Mouse (Mus musculus): ENCODE measurements at regions not wholly inside any gene's neighbourhood (a gene's known extent, or its start where the extent isn't known, plus 50 kb on each side); places are given as distances from the start of the nearest gene placed in this dataset.

- peak; percentile 3 for DNase-seq
Measured at GRCm38 (mm10) chr16:8117543-8118167, 307.3 kb downstream of the Tmem114 start.

DNA sequence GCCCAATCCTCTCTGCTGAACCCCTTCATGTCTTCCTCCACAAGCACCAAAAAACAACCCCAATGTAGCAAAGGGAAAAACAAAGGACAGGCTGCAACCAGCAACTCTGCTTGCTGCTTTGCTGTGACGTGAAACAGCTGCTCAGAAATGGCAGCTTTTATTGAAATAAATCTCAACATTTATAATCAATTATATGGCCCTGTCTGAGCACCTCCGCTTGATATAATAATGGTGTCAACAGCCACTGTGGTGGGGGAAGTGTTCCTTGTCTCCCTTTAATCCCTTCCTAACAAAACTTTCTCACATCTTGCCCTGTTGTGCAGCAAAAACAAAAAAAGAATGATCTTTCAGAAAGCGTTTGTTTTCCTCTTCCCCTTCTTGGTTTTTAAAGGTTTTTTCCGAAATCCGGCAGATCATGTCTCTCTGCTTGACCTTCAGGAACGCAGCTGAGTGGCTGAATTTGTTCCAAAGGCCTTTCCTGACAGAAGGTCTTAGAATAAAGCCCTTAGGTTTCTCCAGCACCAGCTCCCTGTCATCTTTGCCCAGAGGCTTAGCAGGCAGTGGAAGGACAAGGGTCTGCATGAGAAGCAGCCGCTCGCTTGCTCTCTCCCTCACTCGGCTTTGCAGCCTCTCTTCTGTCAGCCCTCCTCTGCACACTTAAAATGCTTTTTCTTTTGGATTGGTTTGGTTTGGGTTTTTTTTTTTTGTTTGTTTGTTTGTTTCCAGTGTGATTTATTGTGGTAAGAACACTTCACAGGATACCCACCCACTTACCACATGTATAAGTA lies 313.4 kb downstream of the Tmem114 start:
- no peak for DNase-seq

DNA sequence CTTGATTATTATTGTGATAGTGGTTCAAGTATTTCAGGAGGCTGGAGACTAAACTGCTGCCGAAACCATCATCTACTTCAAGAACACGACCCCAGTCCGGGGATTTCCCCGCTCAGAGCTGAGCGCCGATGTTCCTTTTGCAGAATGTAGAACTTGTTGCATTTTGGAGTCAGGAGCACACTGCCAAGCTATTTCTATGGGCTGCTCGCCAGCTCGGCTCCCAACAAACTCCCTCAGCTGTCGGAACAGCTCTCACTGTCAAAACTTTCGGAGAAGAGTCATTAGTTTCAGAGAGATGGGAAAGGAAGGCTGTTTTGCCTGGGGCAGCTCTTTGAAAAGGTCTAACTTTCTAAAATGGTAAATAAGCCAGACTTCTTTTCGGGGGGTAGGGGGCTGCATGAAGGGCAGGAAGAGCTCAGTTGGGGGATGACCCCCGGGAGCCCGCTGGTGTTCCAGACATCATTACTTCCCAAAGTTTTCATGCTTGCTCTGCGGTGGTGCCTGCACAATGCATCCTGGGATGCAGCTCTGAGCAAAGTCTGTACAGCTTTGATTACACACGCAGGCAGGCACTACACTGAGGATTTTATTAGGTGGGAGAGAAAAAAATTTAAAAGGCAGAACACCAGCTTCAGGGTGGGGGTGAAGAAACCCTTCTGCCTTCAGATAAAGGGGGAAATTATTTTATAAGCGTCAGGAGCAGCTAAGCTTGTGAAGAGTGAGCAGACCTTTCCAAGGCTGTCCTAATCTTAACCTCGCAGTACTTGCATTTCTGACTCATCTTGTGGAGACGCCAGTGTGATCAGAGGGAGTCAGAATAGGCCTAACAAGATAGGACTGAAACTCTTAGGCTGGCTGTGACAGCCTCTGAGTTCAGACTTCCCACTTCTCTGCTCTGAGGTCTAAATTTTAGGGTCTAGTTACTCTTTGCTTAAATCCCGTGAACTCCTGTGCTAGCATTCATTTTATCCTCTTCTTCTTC lies 316.5 kb downstream of the Tmem114 start:
- DNase-seq: peak; percentile 40

DNA sequence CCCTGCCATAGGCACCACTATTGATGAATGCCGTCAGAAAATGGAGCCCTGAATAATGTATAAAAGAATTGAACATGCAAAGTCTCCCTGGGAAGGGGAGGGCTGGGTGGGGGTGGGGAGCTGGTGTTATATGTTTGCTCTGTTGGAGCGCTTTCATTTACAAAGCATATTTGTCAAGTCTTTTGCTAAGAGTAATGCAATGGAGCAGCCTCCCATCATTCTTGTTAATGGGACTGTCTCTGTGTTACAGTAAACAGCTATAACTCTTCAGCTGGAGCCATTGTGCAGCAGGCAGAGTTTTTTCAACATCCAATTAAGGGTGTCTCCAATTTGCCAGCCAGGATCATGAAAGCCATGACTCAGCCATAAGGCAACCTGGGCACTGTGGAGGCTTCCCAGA lies 345.9 kb downstream of the Tmem114 start:
- DNase-seq: no peak

- no peak for DNase-seq
Measured at GRCm38 (mm10) chr16:8078461-8078860, 346.5 kb downstream of the Tmem114 start.

DNA sequence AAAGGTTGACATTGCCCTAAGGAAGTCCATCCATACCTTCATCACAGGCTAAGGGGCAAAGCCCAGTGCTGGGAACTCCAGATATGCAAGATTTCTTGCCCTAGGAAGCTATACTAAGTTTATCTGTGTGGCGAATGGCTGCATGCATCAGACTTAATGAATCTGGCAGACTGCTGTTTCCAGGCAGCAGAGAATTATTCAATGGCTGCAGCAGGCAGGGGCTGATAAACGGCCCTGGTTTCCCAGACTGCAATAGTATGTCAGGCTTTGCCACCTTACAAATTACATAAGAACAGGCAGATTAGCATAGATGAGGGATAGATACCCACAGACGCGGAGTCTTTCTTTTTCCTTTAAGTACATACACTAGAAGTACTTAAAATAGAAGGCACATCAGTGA lies 350.2 kb downstream of the Tmem114 start:
- no peak for DNase-seq

GRCm38 (mm10) chr16:8053936-8054335 lies 371.0 kb downstream of the Tmem114 start:
- no peak for DNase-seq

- peak; percentile 88 for DNase-seq
Measured at GRCm38 (mm10) chr16:8008966-8009365, 416.0 kb downstream of the Tmem114 start.

DNA sequence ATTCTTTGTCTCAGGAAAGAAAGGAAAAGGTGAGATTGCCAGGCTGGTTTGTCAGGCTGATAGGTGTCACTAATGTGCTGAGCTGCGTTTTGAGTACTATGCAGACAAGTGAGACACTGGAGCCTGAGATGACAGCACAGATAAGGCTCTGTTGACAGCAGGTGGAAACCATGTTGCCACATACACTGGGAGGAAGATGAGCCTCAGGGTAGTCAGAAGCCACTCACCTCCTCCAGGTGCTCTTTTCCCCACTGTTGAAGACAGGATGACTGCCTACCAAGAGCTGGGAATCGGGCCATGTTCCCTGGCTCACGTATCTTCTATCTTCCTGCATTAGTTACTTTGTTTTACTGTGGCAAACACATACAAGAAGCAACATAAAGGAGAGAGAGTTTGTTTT lies 418.3 kb downstream of the Tmem114 start:
- DNase-seq: no peak

DNA sequence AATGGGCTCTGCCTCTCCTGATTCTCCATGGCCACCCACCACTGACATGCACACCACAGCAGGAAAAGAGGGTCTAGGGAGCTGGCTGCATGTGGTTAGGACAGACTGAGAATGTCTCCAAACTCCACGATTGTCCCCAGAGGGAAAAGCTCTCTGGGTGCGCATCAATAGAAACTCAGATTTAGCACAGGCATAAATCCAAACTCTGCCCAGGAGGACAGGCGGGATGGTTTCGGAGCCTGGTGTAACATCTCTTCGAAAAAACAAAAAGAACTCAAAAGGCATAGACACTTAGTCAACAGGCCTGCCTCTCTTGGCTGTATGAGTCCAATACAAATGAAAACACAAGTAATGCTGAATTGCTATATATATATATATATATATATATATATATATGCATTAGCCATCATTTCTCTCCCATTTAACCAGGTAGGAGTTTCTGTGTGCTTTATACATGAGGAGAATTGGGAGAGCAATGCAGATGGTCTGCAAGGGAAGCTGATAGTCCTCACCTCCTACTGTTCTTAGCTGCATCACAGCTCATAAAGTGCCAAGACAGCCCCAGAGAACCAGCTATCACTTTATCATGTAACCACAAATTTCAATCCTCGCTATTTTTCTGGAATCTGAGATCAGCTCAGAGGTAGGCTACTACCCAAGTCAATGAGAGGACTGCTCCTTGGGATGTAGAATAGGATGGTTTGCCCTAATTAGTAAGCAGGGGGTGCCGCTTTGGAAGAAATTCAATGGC lies 422.4 kb downstream of the Tmem114 start:
- peak; percentile 57 for DNase-seq

DNA sequence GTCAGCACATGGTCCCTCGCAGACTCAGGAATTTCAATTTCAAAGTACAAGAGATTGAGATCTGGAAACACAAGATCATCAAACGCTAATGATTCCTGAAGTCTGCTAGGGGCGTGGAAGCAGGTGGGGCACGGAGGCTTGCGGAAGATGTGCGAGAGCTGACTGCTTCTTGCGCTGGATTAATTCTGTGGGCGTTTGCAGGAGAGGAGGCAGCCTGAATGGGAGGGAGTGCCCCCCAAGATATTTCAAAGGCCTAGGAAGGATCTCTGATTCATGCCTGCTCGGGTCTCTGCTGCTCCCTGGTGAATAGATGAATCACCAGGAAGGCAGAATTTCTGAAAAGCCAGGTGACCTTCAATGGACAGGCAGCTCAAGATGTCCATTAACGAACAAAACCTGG lies 442.1 kb downstream of the Tmem114 start:
- DNase-seq: peak; percentile 34

GRCm38 (mm10) chr16:7978466-7978865 lies 446.5 kb downstream of the Tmem114 start:
- DNase-seq: no peak

DNA sequence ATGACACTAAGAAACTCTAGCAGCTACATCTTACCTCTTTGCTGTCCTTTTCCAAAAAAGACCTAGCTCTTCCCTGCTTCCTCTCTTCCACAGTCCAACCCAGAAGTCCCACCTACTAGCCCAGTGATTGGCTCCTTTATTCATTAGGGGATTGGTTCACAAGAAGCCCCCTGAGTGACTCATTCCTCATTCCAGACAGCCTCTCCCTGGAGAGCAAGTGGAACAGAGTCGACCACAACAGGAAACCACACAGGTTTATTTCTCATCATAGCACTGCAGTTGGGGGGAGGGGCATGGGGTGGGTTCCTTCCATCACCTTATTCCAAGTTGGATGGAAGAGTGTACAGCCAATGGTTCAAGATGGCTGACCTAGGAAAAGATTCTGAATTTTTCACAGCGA lies 473.3 kb downstream of the Tmem114 start:
- no peak for DNase-seq

- no peak for DNase-seq
Measured at GRCm38 (mm10) chr16:7942333-7942732, 482.6 kb downstream of the Tmem114 start.

- no peak for DNase-seq
Measured at GRCm38 (mm10) chr16:7937167-7937566, 487.8 kb downstream of the Tmem114 start.

DNA sequence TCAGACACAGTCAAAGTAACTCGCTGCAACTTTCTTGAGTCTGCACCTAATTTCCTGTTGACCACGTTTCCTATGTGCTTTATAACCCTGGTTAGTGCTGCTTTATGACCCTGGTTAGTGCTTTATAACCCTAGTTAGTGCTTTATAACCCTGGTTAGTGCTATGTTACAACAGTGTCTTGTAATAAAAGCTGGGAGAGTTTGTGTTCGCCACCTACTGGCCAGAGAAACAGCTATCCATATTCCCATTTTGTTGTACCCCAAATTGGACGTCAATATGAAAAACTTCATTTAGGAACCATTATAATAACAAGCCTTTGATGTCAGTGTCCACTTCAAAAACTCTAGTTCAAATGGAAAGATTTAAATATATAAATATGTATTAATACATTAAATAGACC lies 492.6 kb downstream of the Tmem114 start:
- DNase-seq: no peak

DNA sequence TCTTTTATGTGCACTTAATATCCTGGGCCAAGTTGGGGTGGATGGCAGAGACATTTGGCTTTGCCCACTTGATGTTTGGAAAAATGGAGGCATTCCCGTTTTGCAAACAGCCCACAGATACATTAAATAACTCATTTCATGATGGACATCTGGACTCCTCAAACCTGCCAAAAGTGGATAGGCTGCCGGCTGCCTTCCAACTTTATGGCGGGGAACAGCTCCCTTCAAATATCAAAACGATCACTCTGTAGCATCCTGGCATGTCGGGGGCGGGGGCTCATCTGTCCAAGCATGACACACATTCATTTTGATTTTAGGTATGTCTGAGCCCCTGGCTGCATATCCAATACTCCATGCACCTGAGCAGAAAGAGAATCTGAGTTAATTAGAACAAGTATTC lies 493.3 kb downstream of the Tmem114 start:
- no peak for DNase-seq

GRCm38 (mm10) chr16:7929112-7929511 lies 495.8 kb downstream of the Tmem114 start:
- DNase-seq: peak; percentile 52

DNA sequence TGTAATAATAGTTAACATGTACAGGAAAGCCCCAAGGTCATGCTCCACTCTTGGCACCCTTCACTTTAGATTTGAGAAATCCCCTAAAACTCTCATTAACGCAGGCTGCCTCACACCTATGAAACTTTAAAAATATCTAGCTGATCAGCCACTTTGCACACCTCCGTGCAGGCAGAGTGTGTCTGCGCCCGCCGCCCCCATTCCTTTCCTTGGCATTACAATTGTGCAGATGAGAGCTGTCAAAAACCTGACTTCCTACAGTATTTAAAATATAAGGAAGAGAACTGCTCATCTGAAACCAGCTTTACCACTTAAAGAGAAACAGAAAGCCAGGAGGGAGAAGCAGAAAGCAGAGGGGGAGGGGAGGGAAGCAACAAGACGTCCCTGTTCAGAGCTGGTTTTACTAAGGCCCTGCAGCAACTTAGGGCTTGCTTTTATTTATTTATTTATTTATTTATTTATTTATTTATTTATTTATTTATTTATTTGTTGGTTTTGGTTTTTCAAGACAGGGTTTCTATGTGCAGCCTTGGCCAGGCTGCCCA lies 496.5 kb downstream of the Tmem114 start:
- peak; percentile 59 for DNase-seq

DNA sequence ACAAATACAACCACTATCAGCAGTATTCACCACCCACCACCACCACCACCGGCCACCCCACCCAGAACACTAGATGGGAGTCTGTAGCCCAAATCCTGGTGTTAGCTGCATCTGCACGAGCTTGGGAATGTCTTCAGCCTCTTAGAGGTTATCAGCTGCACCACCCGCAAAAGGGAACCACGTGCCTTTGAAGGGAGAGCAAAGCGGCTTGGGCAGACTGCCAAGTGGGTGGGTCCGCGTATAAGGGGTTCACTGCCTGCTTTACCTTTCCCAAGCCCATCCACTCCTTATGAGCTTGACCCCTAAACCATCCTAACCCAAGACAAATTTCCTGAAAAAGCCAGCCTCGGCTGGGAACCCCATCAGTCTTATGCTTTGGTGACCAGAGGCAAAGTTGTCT lies 497.2 kb downstream of the Tmem114 start:
- DNase-seq: peak; percentile 8

DNA sequence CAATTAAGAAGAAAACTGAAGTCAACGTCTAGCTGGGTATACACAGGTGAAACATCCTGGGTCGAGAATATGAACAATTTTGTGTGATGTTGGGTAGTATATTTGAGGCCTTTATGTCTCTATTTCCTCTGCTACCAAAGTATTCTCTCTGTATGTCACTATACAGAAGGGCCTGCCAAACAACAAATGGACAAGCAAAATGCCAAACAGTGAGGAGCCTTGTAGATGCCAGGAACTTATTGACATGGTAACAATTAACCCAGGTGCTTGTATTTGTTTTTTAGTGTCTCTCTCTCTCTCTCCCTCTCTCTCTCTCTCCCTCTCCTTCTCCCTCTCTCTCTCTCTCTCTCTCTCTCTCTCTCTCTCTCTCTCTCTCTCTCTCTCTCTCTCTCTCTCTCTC lies 529.1 kb downstream of the Tmem114 start:
- DNase-seq: no peak

DNA sequence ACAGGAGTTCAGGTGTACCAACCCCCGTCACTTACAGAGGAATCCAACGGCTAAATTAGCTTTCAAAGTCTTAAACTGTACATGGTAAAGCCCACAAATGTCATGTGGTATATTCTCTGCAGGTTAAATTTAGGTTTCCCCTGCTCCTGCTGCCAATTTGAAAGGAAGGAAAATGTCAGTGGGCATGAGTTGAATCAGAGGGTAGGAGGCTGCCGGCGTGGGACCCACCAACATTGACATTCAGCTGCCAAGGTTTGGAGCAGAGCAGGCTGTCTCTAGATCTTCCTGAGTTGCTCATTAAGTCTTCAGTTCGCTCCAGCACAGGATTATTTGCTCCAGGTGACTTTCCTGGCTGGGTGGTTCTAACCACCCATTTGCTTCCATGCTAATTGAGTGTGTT lies 532.1 kb downstream of the Tmem114 start:
- DNase-seq: peak; percentile 40
